Mouse (Mus musculus) neural tube, embryonic 11.5 days (tissue): ENCODE measurements at regions not wholly inside any gene's neighbourhood (a gene's known extent, or its start where the extent isn't known, plus 50 kb on each side); places are given as distances from the start of the nearest gene placed in this dataset.

Source experiments
- ATAC-seq: fragments of 200-750 bp; cut with Nextera tagmentation; 2 replicates; pipeline ENCODE4 v1.8.0; 2017; ENCODE audit warnings: moderate number of reproducible peaks, mild to moderate bottlenecking, moderate TSS enrichment, moderate library complexity; ENCODE audit not compliant: insufficient read depth, low FRiP score, low TSS enrichment
- DNase-seq: peaks from one replicate; pipeline ENCODE4 v3.0.0-alpha.2; 2015; ENCODE audit warnings: low spot score
- H3K27ac ChIP-seq: fragments of 300-500 bp; sonication (generic); 2 replicates; pipeline ENCODE4 v1.5.1; 2014; ENCODE audit warnings: low read depth, mild to moderate bottlenecking, low read length
- H3K27me3 ChIP-seq: fragments of 300-500 bp; sonication (generic); 2 replicates; pipeline ENCODE4 v1.6.1; 2014; ENCODE audit warnings: mild to moderate bottlenecking, low read length, mixed read lengths; ENCODE audit not compliant: control insufficient read depth, insufficient read depth
- H3K36me3 ChIP-seq: fragments of 300-500 bp; sonication (generic); 2 replicates; pipeline ENCODE4 v1.6.1; 2014; ENCODE audit warnings: mild to moderate bottlenecking, low read length, moderate library complexity, mixed read lengths; ENCODE audit not compliant: control insufficient read depth, insufficient read depth
- H3K4me1 ChIP-seq: fragments of 300-500 bp; sonication (generic); 2 replicates; pipeline ENCODE4 v1.6.1; 2014; ENCODE audit warnings: low read length, mixed read lengths; ENCODE audit not compliant: control insufficient read depth, insufficient read depth
- H3K4me2 ChIP-seq: fragments of 300-500 bp; sonication (generic); 2 replicates; pipeline ENCODE4 v1.6.1; 2014; ENCODE audit warnings: low read depth, mild to moderate bottlenecking, moderate library complexity
- H3K4me3 ChIP-seq: fragments of 300-500 bp; sonication (generic); 2 replicates; pipeline ENCODE4 v1.5.1; 2014; ENCODE audit warnings: low read depth, low read length
- H3K9ac ChIP-seq: fragments of 300-500 bp; sonication (generic); 2 replicates; pipeline ENCODE4 v1.6.1; 2014; ENCODE audit warnings: mild to moderate bottlenecking, low read length
- H3K9me3 ChIP-seq: fragments of 300-500 bp; sonication (generic); 2 replicates; pipeline ENCODE4 v1.6.1; 2016; ENCODE audit warnings: low read length; ENCODE audit not compliant: control insufficient read depth
- WGBS: fragments of 180-500 bp; shearing (Covaris S2); extraction: QIAGEN DNeasy Blood & Tissue Kit; methylation state at CpG from one replicate; pipeline ENCODE4 v1.1.7; 2014; 5-methylcytosine and 5-hydroxymethylcytosine counted together

DNA sequence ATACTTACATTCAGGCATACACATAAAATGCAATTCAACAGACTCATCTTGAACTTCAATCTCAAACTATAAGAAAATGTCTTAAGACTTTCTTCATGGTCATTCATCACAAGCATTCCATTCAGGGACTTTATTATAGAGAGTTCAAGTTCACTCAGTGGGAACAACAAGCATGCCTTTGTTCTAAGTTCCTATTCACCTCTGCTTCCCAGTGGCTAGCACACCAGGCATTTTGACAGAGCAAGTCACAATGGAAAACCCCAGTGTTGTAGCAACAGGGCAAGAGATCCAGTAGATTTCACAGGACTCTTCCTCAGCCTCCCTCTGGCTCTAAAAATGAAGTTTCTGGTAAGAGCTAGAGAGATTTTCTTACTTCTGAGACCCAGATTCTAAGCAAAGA, 595.8 kb upstream of the Clint1 start:
- ATAC-seq (no peak), DNase-seq (no peak)
- Histone ChIP-seq H3K4me2 (no peak overlapping the region), H3K27ac (no peak overlapping the region), H3K9ac (no peak overlapping the region), H3K4me1 (0 out of 2 replicates have a peak, but pooled peaks cover 4% of the 10 kb centered on the region), H3K36me3 (no peaks in the 10 kb centered on the region), H3K4me3 (no peak overlapping the region), H3K9me3 (no peaks in the 10 kb centered on the region), H3K27me3 (no peaks in the 10 kb centered on the region)

GRCm38 (mm10) chr11:45262198-45262597, 589.7 kb upstream of the Clint1 start:
- no peaks in the 10 kb centered on the region for H3K36me3 ChIP-seq
- no peak overlapping the region for H3K27ac ChIP-seq
- H3K4me3 ChIP-seq, result no peak overlapping the region
- no peak overlapping the region for H3K4me2 ChIP-seq
- 92% methylated on average over 7 of the region's 7 CpGs for WGBS
- H3K27me3 ChIP-seq, result no peaks in the 10 kb centered on the region
- DNase-seq (no peak), ATAC-seq (no peak)
- H3K9me3 ChIP-seq, result no peaks in the 10 kb centered on the region
- H3K9ac ChIP-seq, result no peak overlapping the region
- H3K4me1 ChIP-seq, result no peaks in the 10 kb centered on the region

DNA sequence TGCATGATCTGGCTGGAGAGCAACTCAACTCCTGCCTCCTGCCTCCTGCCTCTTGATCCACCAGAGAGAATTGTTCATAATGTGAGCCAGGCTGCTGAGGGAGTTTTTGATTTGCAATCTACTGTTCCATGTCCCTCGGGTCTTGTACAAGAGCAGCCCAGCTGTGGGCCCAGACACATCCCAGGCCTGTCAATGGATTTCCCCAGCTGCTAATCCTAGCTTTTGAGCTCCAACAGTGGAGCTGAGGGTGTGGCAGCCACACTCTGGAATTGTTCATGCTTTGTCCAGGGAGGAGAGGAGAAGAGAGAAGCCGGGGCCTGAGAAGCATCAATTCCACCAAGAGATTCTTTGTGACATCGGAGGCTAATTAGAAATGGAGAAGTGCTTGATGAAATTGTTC, 587.9 kb upstream of the Clint1 start:
- no peaks in the 10 kb centered on the region for H3K36me3 ChIP-seq
- DNase-seq (no peak), ATAC-seq (no peak)
- H3K9ac ChIP-seq, result no peak overlapping the region
- H3K27ac ChIP-seq, result no peak overlapping the region
- H3K9me3 ChIP-seq, result no peaks in the 10 kb centered on the region
- no peaks in the 10 kb centered on the region for H3K27me3 ChIP-seq
- no peak overlapping the region for H3K4me3 ChIP-seq
- H3K4me1 ChIP-seq, result no peaks in the 10 kb centered on the region
- 74% methylated on average over 3 of the region's 3 CpGs for WGBS
- no peak overlapping the region for H3K4me2 ChIP-seq

DNA sequence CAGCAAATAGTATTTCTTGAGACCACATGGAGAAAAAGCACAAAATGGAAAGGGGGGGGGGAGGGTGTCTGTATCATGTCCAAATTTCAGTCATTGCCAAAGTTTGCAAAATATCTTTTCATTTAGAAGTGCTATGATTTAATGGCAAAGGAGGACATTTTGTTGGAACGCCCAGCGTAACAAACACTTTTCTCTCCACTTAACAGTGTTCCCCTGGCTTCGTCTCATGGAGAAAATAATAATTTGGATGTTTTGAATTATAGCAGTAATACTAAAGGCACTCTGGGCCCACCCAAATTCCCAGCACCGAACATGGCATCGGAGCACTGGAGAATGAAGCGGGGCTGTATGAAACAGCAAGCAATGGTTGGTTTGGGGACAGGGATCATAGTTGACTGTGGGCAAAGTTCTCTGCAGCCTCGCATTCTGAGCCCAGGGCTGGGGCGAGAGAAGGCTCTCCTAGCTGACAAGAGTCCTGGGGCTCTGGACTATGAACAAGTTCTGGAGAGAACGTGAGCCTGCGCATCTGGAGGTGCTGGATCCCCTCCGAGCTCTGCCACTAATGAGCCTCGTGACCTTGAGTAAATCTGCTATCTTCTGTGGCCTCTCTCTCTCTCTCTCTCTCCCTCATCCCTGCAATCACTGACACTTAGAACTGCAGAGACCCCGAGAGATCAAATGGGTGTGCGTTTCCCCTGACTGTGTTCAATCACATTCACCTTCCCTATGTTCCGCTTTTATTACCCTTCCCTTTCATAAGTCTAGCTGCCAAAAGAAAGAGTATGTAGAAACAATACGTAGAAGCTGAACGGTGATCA, 586.5 kb upstream of the Clint1 start:
- Histone ChIP-seq H3K4me3 (no peak overlapping the region), H3K27ac (no peak overlapping the region), H3K9ac (no peak overlapping the region), H3K36me3 (no peaks in the 10 kb centered on the region), H3K9me3 (no peaks in the 10 kb centered on the region), H3K4me2 (no peak overlapping the region), H3K27me3 (no peaks in the 10 kb centered on the region), H3K4me1 (no peaks in the 10 kb centered on the region)
- DNase-seq, result no peak
- no peak for ATAC-seq
- 81% methylated on average over 17 of the region's 17 CpGs for WGBS

- Histone ChIP-seq H3K9ac (no peak overlapping the region), H3K4me2 (no peak overlapping the region), H3K27me3 (no peaks in the 10 kb centered on the region), H3K4me3 (no peak overlapping the region), H3K36me3 (no peaks in the 10 kb centered on the region), H3K9me3 (no peaks in the 10 kb centered on the region), H3K27ac (no peak overlapping the region), H3K4me1 (no peaks in the 10 kb centered on the region)
- DNase-seq (no peak), ATAC-seq (no peak)
- 82% methylated on average over 4 of the region's 4 CpGs for WGBS
Measured at GRCm38 (mm10) chr11:45265989-45266302, 585.9 kb upstream of the Clint1 start.

GRCm38 (mm10) chr11:45269215-45269614, 582.6 kb upstream of the Clint1 start:
- H3K9me3 ChIP-seq, result no peaks in the 10 kb centered on the region
- no peak overlapping the region for H3K4me3 ChIP-seq
- DNase-seq, result no peak
- no peaks in the 10 kb centered on the region for H3K27me3 ChIP-seq
- no peaks in the 10 kb centered on the region for H3K36me3 ChIP-seq
- WGBS, result 92% methylated on average over 5 of the region's 5 CpGs
- H3K9ac ChIP-seq, result no peak overlapping the region
- no peak overlapping the region for H3K4me2 ChIP-seq
- ATAC-seq, result no peak
- H3K27ac ChIP-seq, result no peak overlapping the region
- no peaks in the 10 kb centered on the region for H3K4me1 ChIP-seq

DNA sequence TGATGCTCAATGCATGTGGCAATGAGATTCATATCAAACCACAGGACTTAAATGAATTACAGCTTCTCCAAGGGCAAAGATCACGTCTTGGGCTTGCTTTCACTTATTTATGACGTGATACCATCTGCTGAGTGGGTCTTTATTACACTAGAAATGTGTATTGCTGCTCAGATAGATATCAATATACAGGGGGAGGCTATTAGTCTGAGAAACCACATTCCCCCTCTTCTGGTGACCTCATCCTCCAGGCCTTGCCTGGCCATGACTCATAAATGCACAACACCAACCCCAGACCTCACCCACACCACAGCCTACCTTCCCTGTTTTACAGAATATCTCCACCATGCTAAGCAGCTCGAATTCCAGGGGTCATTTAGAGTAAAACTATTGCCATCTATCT, 580.6 kb upstream of the Clint1 start:
- H3K4me3 ChIP-seq, result no peak overlapping the region
- H3K27ac ChIP-seq, result no peak overlapping the region
- no peak overlapping the region for H3K9ac ChIP-seq
- WGBS, result 54% methylated on average over 3 of the region's 3 CpGs
- H3K4me2 ChIP-seq, result no peak overlapping the region
- no peaks in the 10 kb centered on the region for H3K27me3 ChIP-seq
- no peaks in the 10 kb centered on the region for H3K36me3 ChIP-seq
- H3K4me1 ChIP-seq, result no peaks in the 10 kb centered on the region
- DNase-seq, result no peak
- no peaks in the 10 kb centered on the region for H3K9me3 ChIP-seq
- no peak for ATAC-seq

GRCm38 (mm10) chr11:45274446-45275119, 577.3 kb upstream of the Clint1 start:
- ATAC-seq (no peak), DNase-seq (no peak)
- Histone ChIP-seq H3K9ac (no peak overlapping the region), H3K27ac (peak overlapping the region; percentile 53; the same call in 1 of the 2 replicates), H3K4me3 (no peak overlapping the region), H3K4me1 (no peaks in the 10 kb centered on the region), H3K36me3 (no peaks in the 10 kb centered on the region), H3K27me3 (no peaks in the 10 kb centered on the region), H3K4me2 (no peak overlapping the region), H3K9me3 (no peaks in the 10 kb centered on the region)
- WGBS, result 82% methylated on average over 10 of the region's 10 CpGs

DNA sequence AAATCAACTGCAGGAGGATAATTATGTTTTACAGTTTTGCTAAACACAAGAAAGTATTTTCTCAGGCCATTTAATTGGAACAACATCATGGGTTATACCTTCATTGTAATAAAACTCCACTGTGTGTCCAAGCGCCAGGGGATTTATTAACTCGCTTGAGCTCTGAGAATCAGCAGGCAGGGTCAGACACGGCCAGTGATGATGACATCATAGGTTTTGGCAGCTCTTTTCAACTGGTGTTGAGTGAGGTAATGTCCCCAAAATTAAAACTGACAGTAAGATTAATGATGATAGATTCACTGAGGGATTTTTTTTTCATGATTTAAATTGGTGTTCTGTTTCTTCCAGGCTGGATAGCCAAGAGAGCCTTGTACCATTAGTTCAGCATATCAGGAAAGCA, 576.7 kb upstream of the Clint1 start:
- no peak overlapping the region for H3K9ac ChIP-seq
- WGBS, result 72% methylated on average over 3 of the region's 3 CpGs
- DNase-seq (no peak), ATAC-seq (no peak)
- H3K4me1 ChIP-seq, result no peaks in the 10 kb centered on the region
- H3K27me3 ChIP-seq, result no peaks in the 10 kb centered on the region
- H3K4me2 ChIP-seq, result no peak overlapping the region
- H3K9me3 ChIP-seq, result no peaks in the 10 kb centered on the region
- H3K27ac ChIP-seq, result no peak overlapping the region
- H3K4me3 ChIP-seq, result no peak overlapping the region
- H3K36me3 ChIP-seq, result no peaks in the 10 kb centered on the region
